Mouse (Mus musculus): ENCODE measurements around the gene Nop10.

DNA sequence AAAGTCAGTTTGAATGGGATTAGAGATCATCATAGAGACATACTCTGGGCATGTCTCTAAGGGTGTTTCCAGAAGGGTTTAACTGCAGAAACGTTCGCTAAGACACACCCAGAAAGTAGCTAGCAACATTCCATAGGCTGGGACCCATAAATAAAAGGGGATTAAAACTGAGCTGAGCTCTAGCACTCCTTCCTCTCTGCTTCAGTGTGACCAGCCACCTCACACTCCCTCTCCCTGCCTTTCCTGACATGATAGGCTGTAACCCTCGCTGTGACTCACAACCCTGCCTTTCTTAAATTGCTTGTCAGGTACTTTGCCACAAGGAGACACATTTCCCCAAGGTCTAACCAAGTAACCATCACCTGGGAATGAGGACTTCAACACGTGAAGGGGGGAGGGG is 23.7 kb upstream of the Nop10 start:
- TF ChIP-seq CTCF (IDR thresholded peaks at IDR 0.05; ENCODE audit: borderline replicate concordance, extremely low read depth, insufficient read depth, insufficient read length) (no peak), POLR2A (IDR thresholded peaks at IDR 0.05; ENCODE audit: borderline replicate concordance, extremely low read depth, insufficient read depth, insufficient read length, poor library complexity, severe bottlenecking) (no peak)

Data from brain, embryonic 14.5 days (tissue).